23 mouse cellular contexts compared by ENCODE assay signal in the genomic region with DNA sequence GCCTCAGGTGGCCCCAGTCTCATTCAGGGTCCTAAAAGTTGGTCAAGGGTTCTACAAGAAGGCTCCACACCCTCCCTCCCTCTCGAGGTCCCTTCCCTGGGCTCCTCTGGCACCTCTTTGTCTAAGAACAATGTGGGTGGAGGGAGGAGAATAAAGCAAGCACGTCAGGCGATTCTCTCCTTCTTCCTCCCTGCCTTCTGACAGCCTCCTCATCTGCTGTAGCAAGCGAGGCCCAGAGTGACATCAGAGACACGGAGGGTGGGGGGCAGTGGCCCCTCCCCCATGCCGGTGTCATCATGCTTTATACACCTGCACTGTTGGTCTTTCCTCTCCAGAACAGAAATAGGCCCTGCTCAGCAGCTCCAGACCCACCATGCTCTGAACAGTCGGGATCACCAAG. TPM values are rescaled to one million over a fixed set of nuclear protein-coding genes. Genes with fewer than 3 reads are reported as not detected.
DNase-seq lines count a peak whose midpoint lies in the region; ATAC-seq and TF ChIP-seq lines count a peak whose summit lies in the region.
"Had no signal": no experiment of that assay in that cellular context is flagged by ENCODE, and none has a peak within 500 bp of the region (broad histone marks: within the 10 kb centered on the region; RNA-seq: fewer than 3 reads in every experiment).

No protein-coding gene starts in this region.

- no peak overlapping the region for H3K4me3 ChIP-seq in hindbrain, embryonic 10.5 days
- no peak overlapping the region for H3K4me3 ChIP-seq in hindbrain, postnatal 0 days (ENCODE audit: low read length)
- no peak overlapping the region for H3K4me3 ChIP-seq in midbrain, embryonic 12.5 days
- no peak overlapping the region for H3K4me3 ChIP-seq in midbrain, postnatal 0 days (ENCODE audit: low read depth, low read length)
- H3K4me3 ChIP-seq in embryonic facial prominence, embryonic 12.5 days, result no peak overlapping the region
- no peak overlapping the region for H3K4me3 ChIP-seq in limb, embryonic 11.5 days (ENCODE audit: low read depth, low read length)
- H3K4me3 ChIP-seq: limb, embryonic 12.5 days; liver, embryonic 12.5 days; neural tube, embryonic 15.5 days; stomach, embryonic 15.5 days had no signal

- H3K9me3 ChIP-seq in hindbrain, embryonic 10.5 days, result no peaks in the 10 kb centered on the region
- no peaks in the 10 kb centered on the region for H3K9me3 ChIP-seq in hindbrain, postnatal 0 days (ENCODE audit: low read length)
- H3K9me3 ChIP-seq in midbrain, embryonic 12.5 days, result no peaks in the 10 kb centered on the region
- H3K9me3 ChIP-seq in midbrain, postnatal 0 days (ENCODE audit: low read length), result no peaks in the 10 kb centered on the region
- H3K9me3 ChIP-seq in embryonic facial prominence, embryonic 12.5 days, result no peaks in the 10 kb centered on the region
- no peaks in the 10 kb centered on the region for H3K9me3 ChIP-seq in limb, embryonic 11.5 days (ENCODE audit: control insufficient read depth, low read length)
- H3K9me3 ChIP-seq: limb, embryonic 12.5 days; liver, embryonic 12.5 days; neural tube, embryonic 15.5 days; stomach, embryonic 15.5 days had no signal

- peak overlapping the region; percentile 71 for H3K27ac ChIP-seq in hindbrain, embryonic 10.5 days
- H3K27ac ChIP-seq in hindbrain, postnatal 0 days, result no peak overlapping the region
- 0 out of 2 replicates have a peak overlapping the region, but pooled peaks have one; percentile 4 for H3K27ac ChIP-seq in midbrain, embryonic 12.5 days (replicated peaks)
- no peak overlapping the region for H3K27ac ChIP-seq in midbrain, postnatal 0 days (ENCODE audit: low read depth, low read length)
- peak overlapping the region; percentile 81; the same call in 1 of the 2 replicates for H3K27ac ChIP-seq in embryonic facial prominence, embryonic 12.5 days
- H3K27ac ChIP-seq in limb, embryonic 11.5 days (replicated peaks; ENCODE audit: low read depth, low read length), result 0 out of 2 replicates have a peak overlapping the region, but pooled peaks have one; percentile 0
- H3K27ac ChIP-seq: kidney, postnatal 0 days; liver, embryonic 12.5 days; neural tube, embryonic 15.5 days; stomach, embryonic 15.5 days had no signal

- peaks cover 62% of the 10 kb centered on the region for H3K27me3 ChIP-seq in hindbrain, embryonic 10.5 days (ENCODE audit: insufficient read depth, poor library complexity, severe bottlenecking)
- no peaks in the 10 kb centered on the region for H3K27me3 ChIP-seq in hindbrain, postnatal 0 days (ENCODE audit: insufficient read depth, low read length)
- H3K27me3 ChIP-seq in midbrain, embryonic 12.5 days, result peaks cover 31% of the 10 kb centered on the region
- no peaks in the 10 kb centered on the region for H3K27me3 ChIP-seq in midbrain, postnatal 0 days (ENCODE audit: insufficient read depth, low read length)
- no peaks in the 10 kb centered on the region; the same call in 1 of the 2 replicates for H3K27me3 ChIP-seq in embryonic facial prominence, embryonic 12.5 days
- H3K27me3 ChIP-seq in limb, embryonic 11.5 days (ENCODE audit: control insufficient read depth, insufficient read depth, low read length), result 0 out of 2 replicates have a peak, but pooled peaks cover 3% of the 10 kb centered on the region

- no peak for TF ChIP-seq CTCF in hindbrain, postnatal 0 days (IDR thresholded peaks at IDR 0.05; ENCODE audit: low read depth)
- TF ChIP-seq CTCF in midbrain, postnatal 0 days (IDR thresholded peaks at IDR 0.05), result no peak

- no peak overlapping the region for H3K9ac ChIP-seq in hindbrain, postnatal 0 days (replicated peaks; ENCODE audit: low read length)
- no peak overlapping the region for H3K9ac ChIP-seq in midbrain, embryonic 12.5 days (replicated peaks)
- no peak overlapping the region for H3K9ac ChIP-seq in midbrain, postnatal 0 days (replicated peaks; ENCODE audit: low read length, poor library complexity, severe bottlenecking)
- no peak overlapping the region for H3K9ac ChIP-seq in embryonic facial prominence, embryonic 12.5 days
- H3K9ac ChIP-seq in limb, embryonic 11.5 days (ENCODE audit: low read length), result no peak overlapping the region
- H3K9ac ChIP-seq: limb, embryonic 12.5 days; liver, embryonic 12.5 days; neural tube, embryonic 15.5 days; stomach, embryonic 15.5 days had no signal

- peaks cover 79% of the 10 kb centered on the region for H3K4me1 ChIP-seq in hindbrain, embryonic 10.5 days (replicated peaks)
- peaks cover 10% of the 10 kb centered on the region for H3K4me1 ChIP-seq in hindbrain, postnatal 0 days (ENCODE audit: insufficient read depth, low read length)
- H3K4me1 ChIP-seq in midbrain, embryonic 12.5 days, result peaks cover 48% of the 10 kb centered on the region
- peaks cover 3% of the 10 kb centered on the region; the same call in 1 of the 2 replicates for H3K4me1 ChIP-seq in midbrain, postnatal 0 days (ENCODE audit: insufficient read depth, low read length)
- peaks cover 50% of the 10 kb centered on the region for H3K4me1 ChIP-seq in embryonic facial prominence, embryonic 12.5 days
- H3K4me1 ChIP-seq in limb, embryonic 11.5 days (ENCODE audit: control insufficient read depth, insufficient read depth, low read length), result peaks cover 22% of the 10 kb centered on the region

- H3K4me2 ChIP-seq in hindbrain, postnatal 0 days (ENCODE audit: low read depth, low read length), result no peak overlapping the region
- H3K4me2 ChIP-seq in midbrain, embryonic 12.5 days (replicated peaks), result no peak overlapping the region
- no peak overlapping the region for H3K4me2 ChIP-seq in midbrain, postnatal 0 days (ENCODE audit: low read depth, low read length, poor library complexity, severe bottlenecking)
- H3K4me2 ChIP-seq in embryonic facial prominence, embryonic 12.5 days (replicated peaks), result no peak overlapping the region
- H3K4me2 ChIP-seq in limb, embryonic 11.5 days (ENCODE audit: low read depth, severe bottlenecking), result no peak overlapping the region
- H3K4me2 ChIP-seq: limb, embryonic 12.5 days; liver, embryonic 12.5 days; neural tube, embryonic 15.5 days; stomach, embryonic 15.5 days had no signal

- ATAC-seq in hindbrain, postnatal 0 days, result no peak
- no peak for ATAC-seq in midbrain, embryonic 12.5 days (ENCODE audit: low FRiP score, low read depth)
- ATAC-seq in midbrain, postnatal 0 days (ENCODE audit: low FRiP score), result no peak
- no peak for ATAC-seq in embryonic facial prominence, embryonic 12.5 days (ENCODE audit: insufficient number of reproducible peaks, insufficient read depth, low FRiP score, low TSS enrichment)
- no peak for ATAC-seq in limb, embryonic 11.5 days (ENCODE audit: insufficient number of reproducible peaks, low FRiP score, low TSS enrichment, low read depth)
- no peak for ATAC-seq in megakaryocyte, adult 5-6 weeks (ENCODE audit: poor library complexity, severe bottlenecking)
- ATAC-seq: inflammation-experienced regulatory T-cells, adult 6 months; liver, embryonic 12.5 days had no signal

- 18% methylated on average over 7 of the region's 7 CpGs for WGBS in hindbrain, embryonic 10.5 days
- WGBS in hindbrain, postnatal 0 days, result 30% methylated on average over 7 of the region's 7 CpGs
- WGBS in midbrain, embryonic 12.5 days, result 22% methylated on average over 7 of the region's 7 CpGs
- WGBS in midbrain, postnatal 0 days, result 41% methylated on average over 7 of the region's 7 CpGs
- WGBS in embryonic facial prominence, embryonic 12.5 days, result 51% methylated on average over 7 of the region's 7 CpGs
- 49% methylated on average over 7 of the region's 7 CpGs for WGBS in limb, embryonic 11.5 days

- H3K36me3 ChIP-seq in hindbrain, embryonic 10.5 days, result no peaks in the 10 kb centered on the region
- no peaks in the 10 kb centered on the region for H3K36me3 ChIP-seq in hindbrain, postnatal 0 days (ENCODE audit: insufficient read depth, low read length)
- no peaks in the 10 kb centered on the region for H3K36me3 ChIP-seq in midbrain, embryonic 12.5 days
- no peaks in the 10 kb centered on the region for H3K36me3 ChIP-seq in midbrain, postnatal 0 days (ENCODE audit: insufficient read depth, low read length)
- no peaks in the 10 kb centered on the region for H3K36me3 ChIP-seq in embryonic facial prominence, embryonic 12.5 days
- H3K36me3 ChIP-seq in limb, embryonic 11.5 days (ENCODE audit: control insufficient read depth, insufficient read depth, low read length), result no peaks in the 10 kb centered on the region
- H3K36me3 ChIP-seq: limb, embryonic 12.5 days; liver, embryonic 12.5 days; neural tube, embryonic 15.5 days; stomach, embryonic 15.5 days had no signal

- no peak for DNase-seq in hindbrain, embryonic 10.5 days (ENCODE audit: low spot score)
- DNase-seq in hindbrain, postnatal 0 days (ENCODE audit: low spot score), result no peak
- DNase-seq in midbrain, postnatal 0 days (ENCODE audit: low spot score), result no peak
- DNase-seq in limb, embryonic 11.5 days (ENCODE audit: low spot score), result no peak
- no peak for DNase-seq in urinary bladder, postnatal 36 days (ENCODE audit: low spot score in 2 of 2)
- DNase-seq: adrenal gland, postnatal 14 days; cerebellum, adult 9-11 months; gastrocnemius, postnatal 14 days; heart, postnatal 36 days; kidney, adult 18-20 months; lung, adult 18-20 months; lung, postnatal 14 days; right cerebral cortex, adult 18-20 months; thymus, postnatal 36 days had no signal

RNA-seq across cellular contexts. Expression of a gene that starts 45.1 kb away (rescaled TPM):
- polyA plus RNA-seq in hindbrain, embryonic 10.5 days (2016; fragmentation: Nextera tagmentation; extraction: Ambion mirVana), result 11.1 and 14.4 TPM in 2 replicates
- 56.4 and 64.9 TPM in 2 replicates for total RNA-seq in hindbrain, postnatal 0 days (2014; rRNA removed)
- 18.3 and 19.7 TPM in 2 replicates for polyA plus RNA-seq in hindbrain, postnatal 0 days (2015; fragmentation: Nextera tagmentation; extraction: Ambion mirVana)
- 24.3 and 26.4 TPM in 2 replicates for polyA plus RNA-seq in midbrain, embryonic 12.5 days (2016; fragmentation: Nextera tagmentation; extraction: Ambion mirVana)
- 78.4 and 79.8 TPM in 2 replicates for total RNA-seq in midbrain, postnatal 0 days (2014; rRNA removed)
- 22.8 and 26.5 TPM in 2 replicates for polyA plus RNA-seq in midbrain, postnatal 0 days (2015; fragmentation: Nextera tagmentation; extraction: Ambion mirVana)
- polyA plus RNA-seq in embryonic facial prominence, embryonic 12.5 days (2016; fragmentation: Nextera tagmentation; extraction: Ambion mirVana), result 23.9 and 26.1 TPM in 2 replicates
- polyA plus RNA-seq in limb, embryonic 11.5 days (2014; fragmentation: Nextera tagmentation; extraction: Ambion mirVana), result 16.1 and 16.5 TPM in 2 replicates
- 16.3 and 19.1 TPM in 2 replicates for total RNA-seq in megakaryocyte, adult 5-6 weeks (2015)
- total RNA-seq in megakaryocyte, adult 5-6 weeks (2017), result 17.9 and 20.4 TPM in 2 replicates

Comparison
In these comparisons a context has a peak if more than half of its experiments do, and no peak if none do; other contexts are left out.
1. H3K27ac ChIP-seq: peak in hindbrain, embryonic 10.5 days (single experiment), midbrain, embryonic 12.5 days (single experiment), embryonic facial prominence, embryonic 12.5 days (single experiment) and limb, embryonic 11.5 days (single experiment); none in hindbrain, postnatal 0 days (single experiment) and midbrain, postnatal 0 days (single experiment).